Mouse (Mus musculus) ES-E14 (cell line): ENCODE data around the gene Smim11. TPM values are rescaled to one million over a fixed set of nuclear protein-coding genes. Genes with fewer than 3 reads are reported as not detected.

Experiments used
- DNase-seq: peaks from one replicate; pipeline ENCODE4 v3.0.0-alpha.2; 2013; ENCODE audit warnings: low read depth, low spot score
- H3K27ac ChIP-seq: 2 replicates; pipeline ENCODE4 v1.5.1; 2012; ENCODE audit warnings: low read depth, mild to moderate bottlenecking, low read length, moderate library complexity, mixed read lengths; ENCODE audit not compliant: poor library complexity, insufficient read depth, severe bottlenecking
- H3K36me3 ChIP-seq: 2 replicates; pipeline ENCODE4 v1.6.1; 2012; ENCODE audit warnings: mild to moderate bottlenecking, low read length, moderate library complexity, mixed read lengths; ENCODE audit not compliant: control insufficient read depth, poor library complexity, insufficient read depth, severe bottlenecking
- H3K4me1 ChIP-seq, 2 experiments: fragments of 150-350 bp in 1 of 2; sonication (generic) in 1 of 2; 2 replicates each; pipeline ENCODE4 v1.6.1; 2012; ENCODE audit warnings: low read length in 2 of 2, mild to moderate bottlenecking in 1 of 2, mixed read lengths in 1 of 2; ENCODE audit not compliant: control insufficient read depth in 2 of 2, insufficient read depth in 2 of 2, poor library complexity in 1 of 2
- H3K4me3 ChIP-seq, 2 experiments: fragments of 150-350 bp in 1 of 2; sonication (generic) in 1 of 2; 2 replicates each; pipeline ENCODE4 v1.5.1; 2012; ENCODE audit warnings: low read length in 2 of 2, low read depth in 1 of 2, mild to moderate bottlenecking in 1 of 2, mixed read lengths in 1 of 2; ENCODE audit not compliant: insufficient read depth in 1 of 2, poor library complexity in 1 of 2, severe bottlenecking in 1 of 2
- H3K9ac ChIP-seq: 2 replicates; pipeline ENCODE4 v1.6.1; 2012; ENCODE audit warnings: low read depth, mild to moderate bottlenecking, low read length, mixed read lengths; ENCODE audit not compliant: poor library complexity, insufficient read depth, severe bottlenecking
- H3K9me3 ChIP-seq: fragments of 150-350 bp; sonication (generic); 2 replicates; pipeline ENCODE4 v1.6.1; 2012; ENCODE audit warnings: low read depth, mild to moderate bottlenecking, low read length; ENCODE audit not compliant: control insufficient read depth, insufficient read depth
- CHD2 ChIP-seq: IDR thresholded peaks from 2 replicates; pipeline ENCODE4 v1.6.1; 2014; ENCODE audit warnings: mild to moderate bottlenecking, low read depth, low read length, inconsistent platforms
- HCFC1 ChIP-seq: IDR thresholded peaks from 2 replicates; pipeline ENCODE4 v1.6.1; 2012; ENCODE audit warnings: low read length, inconsistent platforms, borderline replicate concordance; ENCODE audit not compliant: insufficient read depth
- MAFK ChIP-seq: IDR thresholded peaks from 2 replicates; pipeline ENCODE4 v1.6.1; 2014; ENCODE audit warnings: mild to moderate bottlenecking, low read depth, low read length, inconsistent platforms; ENCODE audit not compliant: insufficient read depth
- ZC3H11A ChIP-seq: IDR thresholded peaks from 2 replicates; pipeline ENCODE4 v1.6.1; 2012; ENCODE audit warnings: low read depth, mild to moderate bottlenecking, inconsistent platforms, low read length, borderline replicate concordance
- ZNF384 ChIP-seq: IDR thresholded peaks from 2 replicates; pipeline ENCODE4 v1.6.1; 2012; ENCODE audit warnings: low read depth, low read length, inconsistent platforms
- in situ Hi-C, 2 experiments: fragments of 600-800 bp; cut with MboI; formaldehyde crosslinking; loops; one replicate each; pipeline ENCODE4 v1.15.1; 2025; ENCODE audit warnings: low sequenced_read_pairs in 2 of 2, inconsistent platforms in 1 of 2; ENCODE audit not compliant: unreplicated experiment in 2 of 2
- total RNA-seq: library from RNA; depleted of rRNA; stranded (reverse); fragments of 300-350 nt; gene quantifications from 2 replicates; pipeline ENCODE4 v1.2.3, GENCODE M21; 2012

The Smim11 gene
- total RNA-seq, 1 experiment, result 34.1 TPM

DNA sequence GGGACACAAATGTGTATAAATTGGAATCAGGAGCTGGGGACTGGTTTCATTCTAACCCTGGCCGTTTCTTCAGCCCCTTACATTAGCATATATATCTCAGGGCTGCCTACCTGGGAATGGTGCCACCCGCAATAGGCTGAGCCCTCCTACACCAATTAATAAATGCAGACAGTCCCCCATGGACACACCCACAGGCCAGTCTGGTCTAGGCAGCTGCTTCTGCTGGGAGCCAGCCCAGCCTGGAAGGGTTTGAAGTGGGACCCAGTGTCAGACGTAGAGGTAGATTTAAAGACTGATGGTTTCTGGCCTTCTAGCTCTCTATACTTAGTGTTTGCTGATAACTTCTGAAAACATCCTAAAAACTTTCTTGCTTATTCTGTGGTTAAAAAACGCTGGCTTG lies 8.0 kb downstream of the Smim11 start:
- Histone ChIP-seq H3K27ac (no peak overlapping the region), H3K4me1 (no peaks in the 10 kb centered on the region), H3K4me3 (no peak overlapping the region), H3K36me3 (no peaks in the 10 kb centered on the region), H3K9me3 (no peaks in the 10 kb centered on the region), H3K9ac (no peak overlapping the region)
- in situ Hi-C loops, result no loop called here
- DNase-seq, result no peak
- TF ChIP-seq ZNF384, result no peak

DNA sequence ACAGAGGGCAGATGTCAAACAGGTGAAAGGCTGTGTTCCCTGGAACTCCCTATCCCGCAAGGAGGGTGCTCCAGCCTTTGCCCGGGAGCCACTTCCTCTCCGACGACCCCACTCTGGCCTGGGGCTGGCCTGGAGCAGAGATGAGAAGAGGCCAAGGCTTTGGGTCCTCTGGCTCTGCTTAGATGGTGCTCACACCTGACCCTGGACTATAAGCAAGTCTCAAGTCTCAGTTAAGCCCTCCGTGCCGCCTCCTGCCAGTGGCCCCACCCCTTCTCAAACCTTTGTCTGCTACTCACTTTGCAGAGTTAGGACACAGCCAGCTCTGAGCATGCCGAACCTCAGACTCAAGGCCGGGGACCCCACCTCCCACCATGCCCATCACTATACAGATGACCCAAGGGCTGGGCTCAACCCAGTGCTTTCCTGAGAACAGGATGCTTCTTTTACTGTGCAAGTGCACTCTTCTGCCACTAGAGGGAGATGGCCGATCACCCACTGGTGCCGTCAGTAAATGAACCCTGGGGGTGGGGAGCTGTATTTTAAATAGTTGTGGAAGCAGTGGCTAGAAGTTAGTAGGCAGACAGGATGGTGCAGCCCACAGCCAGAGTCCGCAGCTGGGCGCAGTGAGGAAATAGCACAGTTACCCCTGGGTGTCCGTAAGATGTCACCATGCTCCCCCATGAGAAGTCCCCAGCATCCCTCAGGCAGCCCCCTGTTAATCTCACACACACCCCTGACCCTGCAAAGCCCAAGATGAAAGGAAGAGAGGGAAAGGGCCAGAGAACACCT lies 13.1 kb downstream of the Smim11 start:
- in situ Hi-C loops, result no loop called here
- Histone ChIP-seq H3K36me3 (no peaks in the 10 kb centered on the region), H3K9ac (no peak overlapping the region), H3K27ac (no peak overlapping the region), H3K4me1 (peaks cover 0 to 2% of the 10 kb centered on the region in 2 experiments; a peak in 1 of 4 replicates), H3K9me3 (no peaks in the 10 kb centered on the region), H3K4me3 (no peak overlapping the region)
- DNase-seq, result peak; percentile 40
- TF ChIP-seq ZC3H11A (no peak), CHD2 (no peak)

DNA sequence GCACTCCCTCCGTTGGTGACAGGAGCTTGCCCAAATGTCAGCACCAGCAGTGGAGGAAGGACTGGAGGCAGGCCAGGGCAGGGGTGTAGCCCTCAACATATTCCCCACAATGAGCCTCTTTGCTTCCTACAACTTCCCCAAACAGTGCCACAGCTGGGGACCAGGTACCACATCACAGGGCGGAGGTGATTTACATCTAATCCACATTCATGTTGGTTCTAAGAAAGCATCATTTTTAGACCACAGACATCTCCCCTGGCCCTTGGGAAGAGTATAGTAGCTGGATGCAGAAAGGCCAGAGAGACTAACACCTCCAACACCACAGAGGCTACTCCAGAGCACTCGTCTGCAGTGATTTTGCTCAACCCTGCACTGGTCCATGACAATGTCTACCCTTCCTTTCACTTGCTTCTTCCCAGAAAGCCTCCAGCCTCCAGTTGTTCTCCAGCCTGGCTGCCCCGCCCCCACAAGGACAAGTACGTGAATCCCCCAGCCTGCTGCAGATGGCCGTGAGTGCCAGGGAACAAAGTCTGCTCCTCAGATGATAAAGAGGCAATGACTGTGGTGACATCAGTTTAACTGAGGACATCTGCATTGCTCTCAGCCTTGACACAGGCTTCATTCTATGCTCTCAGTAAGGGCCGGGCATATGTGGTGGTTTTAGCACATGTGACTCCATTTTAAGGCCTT lies 15.1 kb downstream of the Smim11 start:
- Histone ChIP-seq H3K4me3 (no peak overlapping the region), H3K9ac (no peak overlapping the region), H3K27ac (no peak overlapping the region), H3K4me1 (peaks cover 0 to 2% of the 10 kb centered on the region in 2 experiments; a peak in 1 of 4 replicates), H3K36me3 (no peaks in the 10 kb centered on the region), H3K9me3 (no peaks in the 10 kb centered on the region)
- DNase-seq, result no peak
- TF ChIP-seq ZNF384 (no peak), MAFK (no peak), HCFC1 (no peak), CHD2 (no peak), ZC3H11A (no peak)
- in situ Hi-C loops, result no loop called here

DNA sequence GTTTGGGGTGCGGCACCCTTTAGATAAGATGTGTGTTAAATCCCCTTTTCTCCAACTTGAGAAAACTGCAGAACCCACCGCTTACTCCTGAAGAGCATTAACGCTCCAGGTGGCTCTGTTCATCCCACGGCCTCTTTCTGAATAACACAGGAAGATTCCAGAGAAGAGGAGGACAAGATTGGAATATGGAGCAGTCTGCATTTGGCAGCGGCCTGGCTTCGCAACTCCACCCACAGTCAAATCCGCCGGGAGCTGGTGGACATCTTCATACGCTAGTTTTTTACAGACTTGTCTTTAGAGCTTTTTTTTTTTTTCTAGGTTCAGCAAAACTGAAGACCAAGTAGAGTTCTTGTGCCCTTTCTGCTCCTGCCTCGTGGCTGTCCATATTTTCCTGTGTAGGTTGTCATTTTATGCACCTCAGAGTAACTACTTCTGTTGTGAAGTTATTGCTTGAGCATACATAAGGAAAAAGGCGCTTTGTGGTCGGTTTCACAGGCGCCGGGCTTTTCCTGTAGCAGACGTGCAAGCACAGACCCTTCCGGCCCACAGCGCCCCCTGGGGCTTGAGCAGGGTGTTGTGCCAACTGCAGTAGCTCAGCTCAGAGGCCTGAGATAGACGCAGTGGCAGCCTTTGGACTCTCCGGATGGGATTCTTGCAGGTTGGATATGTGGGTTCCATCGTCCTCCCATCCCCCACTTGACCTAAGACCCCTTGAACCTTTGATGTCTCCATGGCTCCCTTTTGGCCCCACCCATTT lies 18.4 kb downstream of the Smim11 start:
- no peaks in the 10 kb centered on the region; a peak in 1 of 4 replicates for H3K4me1 ChIP-seq
- peak; percentile 78 for DNase-seq
- H3K4me3 ChIP-seq, result no peak overlapping the region
- H3K9ac ChIP-seq, result no peak overlapping the region; the same call in 1 of the 2 replicates
- no peaks in the 10 kb centered on the region for H3K9me3 ChIP-seq
- H3K36me3 ChIP-seq, result no peaks in the 10 kb centered on the region
- TF ChIP-seq ZC3H11A, result peak; percentile 39; the same call in 1 of the 2 replicates
- TF ChIP-seq ZNF384, result no peak
- no peak for TF ChIP-seq CHD2
- 0 out of 2 replicates have a peak, but pooled peaks have one; percentile 28 for TF ChIP-seq HCFC1
- TF ChIP-seq MAFK, result no peak
- in situ Hi-C loops, result no loop called here
- H3K27ac ChIP-seq, result no peak overlapping the region
